Mouse (Mus musculus) liver, embryonic 16.5 days (tissue): ENCODE results near the gene Zfp710. TPM values are rescaled to one million over a fixed set of nuclear protein-coding genes. Genes with fewer than 3 reads are reported as not detected.
"Not testable (repeated sequence)": the region's sequence is repeated elsewhere in the genome, so short reads cannot be mapped to it uniquely, and the experiment has no call there.

Experiments used
- ATAC-seq: fragments of 200-750 bp; cut with Nextera tagmentation; 2 replicates; pipeline ENCODE4 v1.8.0; 2017; ENCODE audit warnings: low read depth, mild to moderate bottlenecking, moderate number of reproducible peaks, moderate library complexity
- H3K27ac ChIP-seq: fragments of 300-500 bp; sonication (generic); 2 replicates; pipeline ENCODE4 v1.5.1; 2014; ENCODE audit warnings: mild to moderate bottlenecking, low read length
- H3K27me3 ChIP-seq: fragments of 300-500 bp; sonication (generic); 2 replicates; pipeline ENCODE4 v1.6.1; 2014; ENCODE audit warnings: low read depth, low read length, mixed read lengths; ENCODE audit not compliant: control insufficient read depth, insufficient read depth
- H3K36me3 ChIP-seq: fragments of 300-500 bp; sonication (generic); 2 replicates; pipeline ENCODE4 v1.6.1; 2014; ENCODE audit warnings: mild to moderate bottlenecking; ENCODE audit not compliant: control insufficient read depth, insufficient read depth
- H3K4me1 ChIP-seq: fragments of 300-500 bp; sonication (generic); 2 replicates; pipeline ENCODE4 v1.6.1; 2014; ENCODE audit warnings: low read depth, low read length, mixed read lengths; ENCODE audit not compliant: control insufficient read depth
- H3K4me2 ChIP-seq: fragments of 300-500 bp; sonication (generic); 2 replicates; pipeline ENCODE4 v1.6.1; 2014; ENCODE audit warnings: low read depth, low read length, mixed read lengths
- H3K4me3 ChIP-seq: fragments of 300-500 bp; sonication (generic); 2 replicates; pipeline ENCODE4 v1.5.1; 2014; ENCODE audit warnings: low read depth, mild to moderate bottlenecking, low read length
- H3K9ac ChIP-seq: fragments of 300-500 bp; sonication (generic); 2 replicates; pipeline ENCODE4 v1.6.1; 2014; ENCODE audit warnings: low read depth, low read length
- H3K9me3 ChIP-seq: fragments of 300-500 bp; sonication (generic); replicated peaks from 2 replicates; pipeline ENCODE4 v1.6.1; 2016; ENCODE audit warnings: low read length; ENCODE audit not compliant: control insufficient read depth
- WGBS: fragments of 180-500 bp; shearing (Covaris S2); extraction: QIAGEN DNeasy Blood & Tissue Kit; methylation state at CpG from one replicate; pipeline ENCODE4 v1.1.7; 2014; ENCODE audit not compliant: insufficient replicate concordance; 5-methylcytosine and 5-hydroxymethylcytosine counted together
- polyA plus RNA-seq: library from polyadenylated mRNA; unstranded; fragments of >200 nt; fragmentation: Nextera tagmentation; extraction: Ambion mirVana; gene quantifications from 2 replicates; pipeline ENCODE4 v1.2.1, GENCODE M21; 2015

The Zfp710 gene
- polyA plus RNA-seq, 1 experiment from 2014 or later: 6.8 TPM

DNA sequence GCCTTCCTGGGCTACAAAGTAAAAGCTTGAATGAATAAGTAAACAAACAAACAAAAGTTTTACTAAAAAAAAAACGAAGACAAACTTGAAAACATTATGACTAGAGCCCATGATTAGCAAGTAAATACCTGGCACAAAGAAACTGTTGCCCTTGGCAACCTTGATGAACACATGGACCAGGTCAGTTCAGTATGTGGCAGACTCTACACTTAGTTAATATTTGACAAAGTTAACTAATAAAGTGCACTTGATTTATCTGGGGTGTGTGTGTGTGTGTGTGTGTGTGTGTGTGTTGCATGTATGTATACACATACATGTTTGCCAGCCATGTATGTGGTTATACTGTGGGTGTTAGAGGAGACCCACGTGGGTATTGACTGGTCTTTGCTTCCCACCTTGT lies 25.1 kb downstream of the Zfp710 start:
- ATAC-seq: peak; percentile 50; the same call in 1 of the 2 replicates
- H3K9ac ChIP-seq: no peak overlapping the region
- peaks cover 23% of the 10 kb centered on the region for H3K4me1 ChIP-seq
- no peaks in the 10 kb centered on the region for H3K27me3 ChIP-seq
- H3K4me3 ChIP-seq: no peak overlapping the region
- H3K4me2 ChIP-seq: no peak overlapping the region
- no peaks in the 10 kb centered on the region for H3K9me3 ChIP-seq
- 31% methylated on average over 2 of the region's 2 CpGs for WGBS
- no peaks in the 10 kb centered on the region for H3K36me3 ChIP-seq
- no peak overlapping the region for H3K27ac ChIP-seq

DNA sequence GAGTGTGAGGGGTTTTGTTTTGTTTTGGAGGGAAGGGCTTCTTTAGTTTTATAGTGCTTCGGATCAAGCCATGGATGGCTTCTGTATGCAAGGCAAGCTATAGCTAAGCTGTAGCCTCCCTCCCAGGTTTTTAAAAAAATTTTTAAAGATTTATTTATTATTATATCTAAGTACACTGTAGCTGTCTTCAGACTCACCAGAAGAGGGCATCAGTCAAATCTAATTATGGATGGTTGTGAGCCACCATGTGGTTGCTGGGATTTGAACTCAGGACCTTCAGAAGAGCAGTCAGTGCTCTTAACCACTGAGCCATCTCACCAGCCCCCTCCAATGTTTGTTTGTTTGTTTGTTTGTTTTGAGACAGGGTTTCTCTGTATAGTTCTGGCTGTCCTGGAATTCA lies 25.8 kb downstream of the Zfp710 start:
- not testable (repeated sequence) for H3K4me3 ChIP-seq, H3K27me3 ChIP-seq, H3K27ac ChIP-seq, H3K36me3 ChIP-seq, ATAC-seq, H3K4me2 ChIP-seq, H3K9ac ChIP-seq, H3K9me3 ChIP-seq
- H3K4me1 ChIP-seq: peaks cover 20% of the 10 kb centered on the region
- WGBS: 74% methylated on average over 1 of the region's 1 CpGs

DNA sequence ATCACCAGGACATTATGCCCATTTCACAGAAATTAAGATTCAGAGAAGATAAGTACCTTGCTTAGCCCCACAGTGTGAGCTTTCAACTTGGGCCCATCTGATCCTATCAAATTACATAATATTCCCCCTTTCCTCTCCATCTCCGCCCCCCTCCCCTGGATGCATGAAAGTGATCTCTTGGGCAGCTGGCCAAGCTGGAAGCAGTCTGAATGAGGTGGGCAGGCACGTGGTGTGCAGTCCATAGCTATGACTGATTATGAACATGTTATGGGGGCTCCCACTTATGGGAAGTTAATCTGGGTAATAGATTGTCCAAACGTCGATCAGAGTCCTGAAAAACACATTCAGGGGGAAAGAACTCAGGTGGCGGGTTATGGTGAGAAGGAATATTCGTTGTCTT lies 27.2 kb downstream of the Zfp710 start:
- H3K36me3 ChIP-seq: no peaks in the 10 kb centered on the region
- H3K27me3 ChIP-seq: no peaks in the 10 kb centered on the region
- H3K27ac ChIP-seq: no peak overlapping the region
- no peak overlapping the region for H3K4me3 ChIP-seq
- no peak overlapping the region for H3K4me2 ChIP-seq
- WGBS: 56% methylated on average over 6 of the region's 6 CpGs
- no peaks in the 10 kb centered on the region for H3K9me3 ChIP-seq
- no peak overlapping the region for H3K9ac ChIP-seq
- H3K4me1 ChIP-seq: peaks cover 34% of the 10 kb centered on the region
- ATAC-seq: no peak

DNA sequence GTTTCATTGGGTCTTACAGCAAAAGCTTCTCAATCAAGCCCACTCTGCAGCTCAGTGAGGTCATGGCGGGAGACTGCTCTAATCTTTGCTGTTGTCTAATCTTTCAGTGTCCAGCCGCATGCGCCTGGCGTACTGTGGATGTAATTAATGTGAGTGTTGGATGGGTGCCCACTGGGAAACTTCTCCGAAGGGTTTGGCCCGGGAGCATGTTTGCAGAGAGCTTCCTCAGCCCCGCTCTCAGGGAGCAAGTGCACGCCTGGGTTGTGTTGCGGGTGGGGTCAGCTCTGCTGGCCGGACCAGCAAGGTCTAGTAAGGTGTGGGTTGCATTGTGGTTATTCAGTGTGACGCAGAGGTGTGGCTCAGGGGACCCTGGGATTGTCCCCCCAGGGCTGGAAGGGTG lies 27.6 kb downstream of the Zfp710 start:
- WGBS: 59% methylated on average over 11 of the region's 11 CpGs
- ATAC-seq: no peak
- H3K27me3 ChIP-seq: no peaks in the 10 kb centered on the region
- H3K9me3 ChIP-seq: no peaks in the 10 kb centered on the region
- no peak overlapping the region for H3K4me3 ChIP-seq
- H3K4me2 ChIP-seq: no peak overlapping the region
- peaks cover 38% of the 10 kb centered on the region for H3K4me1 ChIP-seq
- H3K9ac ChIP-seq: no peak overlapping the region
- no peak overlapping the region for H3K27ac ChIP-seq
- no peaks in the 10 kb centered on the region for H3K36me3 ChIP-seq

DNA sequence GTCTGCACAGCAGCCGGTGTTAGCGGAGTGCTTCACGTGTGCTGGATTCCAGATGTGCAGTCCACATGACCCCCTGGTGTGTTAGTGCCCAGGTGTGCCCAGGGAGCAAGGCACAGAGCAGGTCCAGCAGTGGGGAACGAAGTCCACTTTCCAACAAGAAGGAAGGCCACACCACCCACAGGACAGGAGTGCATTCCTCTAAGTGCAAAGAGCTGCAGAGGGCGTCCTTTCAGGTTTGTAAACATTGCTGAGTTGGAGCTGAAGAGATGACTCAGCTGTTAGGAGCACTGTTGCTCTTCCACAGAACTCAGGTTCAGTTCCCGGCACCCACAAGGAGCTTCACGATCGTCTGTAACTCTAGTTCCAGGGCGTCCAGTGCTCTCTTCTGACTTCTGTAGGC lies 28.5 kb downstream of the Zfp710 start:
- Histone ChIP-seq H3K27ac (no peak overlapping the region), H3K4me2 (no peak overlapping the region), H3K27me3 (no peaks in the 10 kb centered on the region), H3K9me3 (no peaks in the 10 kb centered on the region), H3K4me3 (no peak overlapping the region), H3K36me3 (no peaks in the 10 kb centered on the region), H3K9ac (no peak overlapping the region), H3K4me1 (peaks cover 45% of the 10 kb centered on the region)
- no peak for ATAC-seq
- 71% methylated on average over 9 of the region's 9 CpGs for WGBS

DNA sequence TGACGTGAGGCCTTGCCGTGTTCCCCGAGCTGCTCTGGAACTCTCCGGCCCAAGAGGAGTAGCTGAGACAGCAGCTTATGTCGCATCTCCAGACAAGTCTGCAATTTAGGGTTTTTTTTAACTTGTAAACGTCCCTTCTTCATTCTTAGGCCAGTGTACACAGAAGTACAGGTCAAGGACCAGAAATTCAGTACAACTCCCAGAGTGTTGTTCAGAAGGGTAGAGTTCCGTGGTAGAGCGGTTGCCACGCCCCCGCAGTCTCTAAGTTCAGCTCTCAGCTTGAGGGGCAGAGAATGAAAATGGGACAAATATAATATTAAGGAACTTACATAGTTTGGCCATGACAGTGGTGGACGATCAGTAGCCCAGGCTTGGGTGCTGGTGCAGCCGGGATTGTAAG lies 31.2 kb downstream of the Zfp710 start:
- 45% methylated on average over 12 of the region's 12 CpGs for WGBS
- Histone ChIP-seq H3K27ac (0 out of 2 replicates have a peak overlapping the region, but pooled peaks have one; percentile 3), H3K4me2 (no peak overlapping the region), H3K4me1 (peaks cover 53% of the 10 kb centered on the region), H3K27me3 (no peaks in the 10 kb centered on the region), H3K4me3 (no peak overlapping the region), H3K9me3 (no peaks in the 10 kb centered on the region), H3K36me3 (no peaks in the 10 kb centered on the region), H3K9ac (no peak overlapping the region)
- ATAC-seq: no peak

DNA sequence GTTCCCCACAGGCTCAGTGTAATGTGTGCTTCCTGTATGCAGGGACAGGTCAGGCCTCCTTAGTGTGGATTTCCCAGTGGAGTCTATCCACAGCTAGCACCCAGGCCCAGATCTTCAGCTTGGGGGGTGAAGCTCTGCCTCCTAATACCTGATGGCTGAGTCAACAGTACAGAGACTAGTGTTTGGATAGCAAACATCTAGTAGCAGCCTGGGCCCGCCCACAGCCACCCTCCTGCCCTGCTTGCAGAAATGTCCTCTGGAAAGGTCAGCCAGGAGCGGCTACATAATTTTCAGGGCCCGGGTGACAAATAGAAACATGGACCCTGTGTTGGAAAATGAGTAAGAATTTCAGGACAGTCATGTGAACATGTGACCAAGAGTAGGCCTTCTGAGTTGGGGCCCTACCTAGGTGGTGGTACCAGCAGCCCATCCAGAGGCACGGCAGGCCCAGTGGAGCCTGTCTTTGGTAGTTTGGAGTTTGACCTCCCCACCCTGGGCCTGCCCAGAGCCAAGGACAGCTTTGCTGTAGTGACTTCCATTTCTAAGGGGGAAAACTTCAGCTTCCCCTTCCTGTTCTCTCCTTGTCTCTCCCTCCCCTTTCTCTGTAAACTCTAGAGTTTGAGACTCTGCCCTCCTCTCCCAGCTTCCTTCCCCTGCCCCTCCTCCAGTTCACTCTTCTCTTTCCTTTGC lies 32.5 kb downstream of the Zfp710 start:
- peak; percentile 76 for ATAC-seq
- H3K4me3 ChIP-seq: no peak overlapping the region
- WGBS: 39% methylated on average over 4 of the region's 4 CpGs
- H3K36me3 ChIP-seq: no peaks in the 10 kb centered on the region
- peak overlapping the region; percentile 85 for H3K27ac ChIP-seq
- no peaks in the 10 kb centered on the region for H3K27me3 ChIP-seq
- no peak overlapping the region; the same call in 1 of the 2 replicates for H3K9ac ChIP-seq
- no peaks in the 10 kb centered on the region for H3K9me3 ChIP-seq
- peak overlapping the region; percentile 25; the same call in 1 of the 2 replicates for H3K4me2 ChIP-seq
- peaks cover 49% of the 10 kb centered on the region for H3K4me1 ChIP-seq

DNA sequence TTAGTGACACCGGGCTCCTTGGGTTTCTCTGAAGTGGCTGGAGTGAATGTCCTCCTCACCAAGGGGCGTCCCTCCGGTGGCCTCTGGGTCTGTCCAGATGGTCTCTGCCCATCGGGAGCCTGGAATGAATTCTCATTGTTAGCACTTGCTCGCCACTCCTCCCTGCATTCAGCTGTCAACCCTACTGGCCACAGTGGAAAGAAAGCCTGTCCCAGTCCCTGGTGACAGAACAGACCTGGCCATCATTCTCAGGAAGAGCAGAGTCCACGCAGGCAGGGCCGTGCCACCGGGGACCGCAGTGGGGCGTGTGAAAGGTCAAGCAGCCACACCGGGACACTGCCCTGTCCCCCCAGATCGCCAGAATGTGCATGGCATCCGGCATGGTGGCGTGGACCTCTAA lies 33.2 kb downstream of the Zfp710 start:
- Histone ChIP-seq H3K4me2 (no peak overlapping the region), H3K36me3 (no peaks in the 10 kb centered on the region; the same call in 1 of the 2 replicates), H3K27ac (peak overlapping the region; percentile 85), H3K9ac (peak overlapping the region; percentile 9; the same call in 1 of the 2 replicates), H3K4me3 (no peak overlapping the region), H3K4me1 (peaks cover 49% of the 10 kb centered on the region), H3K27me3 (no peaks in the 10 kb centered on the region), H3K9me3 (no peaks in the 10 kb centered on the region)
- 35% methylated on average over 14 of the region's 14 CpGs for WGBS
- peak; percentile 33 for ATAC-seq

DNA sequence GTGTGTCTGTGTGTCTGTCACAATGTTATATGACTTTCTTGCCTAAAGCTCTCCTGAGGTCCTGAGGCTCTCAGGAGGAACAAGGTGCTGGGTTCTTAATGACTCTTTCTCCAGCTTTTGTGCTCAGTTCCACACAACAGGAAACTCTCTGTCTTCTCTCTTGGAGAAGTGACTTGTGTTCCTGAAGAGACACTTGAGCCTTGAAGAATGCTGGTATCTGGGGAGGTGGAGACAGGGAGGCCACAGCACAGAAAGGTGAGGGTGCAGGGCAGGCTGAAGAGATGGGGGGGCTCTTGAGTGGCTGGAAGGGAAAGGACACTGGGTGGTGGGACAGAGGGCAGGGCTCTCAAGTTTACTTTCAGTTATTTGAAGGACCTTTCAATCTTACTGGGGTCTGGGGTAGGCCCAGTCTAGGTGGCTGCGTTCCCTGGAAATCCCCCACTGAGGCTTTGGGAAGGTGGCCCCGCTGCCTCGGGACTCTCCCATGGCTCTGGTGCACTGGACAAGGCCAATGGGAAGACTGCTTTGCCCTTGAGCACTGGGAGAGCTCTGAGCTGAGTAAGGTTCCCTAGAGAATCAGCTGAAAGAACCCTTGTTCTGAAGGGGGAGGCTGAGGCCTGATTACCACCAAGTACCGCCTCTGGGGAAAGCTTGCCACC lies 33.9 kb downstream of the Zfp710 start:
- no peaks in the 10 kb centered on the region; the same call in 1 of the 2 replicates for H3K36me3 ChIP-seq
- H3K27me3 ChIP-seq: no peaks in the 10 kb centered on the region
- H3K9me3 ChIP-seq: no peaks in the 10 kb centered on the region
- peaks cover 46% of the 10 kb centered on the region for H3K4me1 ChIP-seq
- ATAC-seq: no peak
- H3K27ac ChIP-seq: peak overlapping the region; percentile 85
- H3K4me2 ChIP-seq: no peak overlapping the region
- no peak overlapping the region for H3K9ac ChIP-seq
- no peak overlapping the region for H3K4me3 ChIP-seq
- WGBS: 38% methylated on average over 4 of the region's 4 CpGs
